Mouse (Mus musculus) lung, adult 2 months (tissue): ENCODE results near the gene Insl6.

Source experiments
- CTCF ChIP-seq: fragments of 200-500 bp; IDR thresholded peaks from 2 replicates; pipeline ENCODE4 v1.5.1; 2011; ENCODE audit warnings: mild to moderate bottlenecking, low read length, control low read depth; ENCODE audit not compliant: insufficient read depth
- POLR2A ChIP-seq: fragments of 200-500 bp; IDR thresholded peaks from 2 replicates; pipeline ENCODE4 v1.6.1; 2011; ENCODE audit warnings: low read depth, mild to moderate bottlenecking, control low read depth, low read length, borderline replicate concordance; ENCODE audit errors: extremely low read depth

DNA sequence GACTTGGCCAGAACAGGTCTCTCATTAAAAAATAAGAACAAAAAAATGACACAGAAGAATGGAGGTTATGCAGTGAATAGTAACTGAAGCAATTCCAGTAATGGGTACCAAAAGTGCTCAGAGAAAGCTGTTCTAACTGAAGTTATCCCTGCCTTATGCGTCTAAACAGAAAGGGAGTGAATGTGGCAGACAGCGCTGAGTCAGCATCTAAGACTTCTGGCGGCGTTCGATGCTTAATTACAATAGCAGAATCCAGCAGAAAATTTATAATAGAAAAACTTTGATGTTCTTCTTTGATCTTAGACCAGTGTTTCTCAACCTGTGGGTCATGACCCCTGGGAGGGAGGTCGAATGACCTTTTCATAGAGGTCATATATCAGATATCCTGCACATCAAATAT lies 20.5 kb upstream of the Insl6 start:
- TF ChIP-seq POLR2A (no peak), CTCF (no peak)
